In the genomic region with DNA sequence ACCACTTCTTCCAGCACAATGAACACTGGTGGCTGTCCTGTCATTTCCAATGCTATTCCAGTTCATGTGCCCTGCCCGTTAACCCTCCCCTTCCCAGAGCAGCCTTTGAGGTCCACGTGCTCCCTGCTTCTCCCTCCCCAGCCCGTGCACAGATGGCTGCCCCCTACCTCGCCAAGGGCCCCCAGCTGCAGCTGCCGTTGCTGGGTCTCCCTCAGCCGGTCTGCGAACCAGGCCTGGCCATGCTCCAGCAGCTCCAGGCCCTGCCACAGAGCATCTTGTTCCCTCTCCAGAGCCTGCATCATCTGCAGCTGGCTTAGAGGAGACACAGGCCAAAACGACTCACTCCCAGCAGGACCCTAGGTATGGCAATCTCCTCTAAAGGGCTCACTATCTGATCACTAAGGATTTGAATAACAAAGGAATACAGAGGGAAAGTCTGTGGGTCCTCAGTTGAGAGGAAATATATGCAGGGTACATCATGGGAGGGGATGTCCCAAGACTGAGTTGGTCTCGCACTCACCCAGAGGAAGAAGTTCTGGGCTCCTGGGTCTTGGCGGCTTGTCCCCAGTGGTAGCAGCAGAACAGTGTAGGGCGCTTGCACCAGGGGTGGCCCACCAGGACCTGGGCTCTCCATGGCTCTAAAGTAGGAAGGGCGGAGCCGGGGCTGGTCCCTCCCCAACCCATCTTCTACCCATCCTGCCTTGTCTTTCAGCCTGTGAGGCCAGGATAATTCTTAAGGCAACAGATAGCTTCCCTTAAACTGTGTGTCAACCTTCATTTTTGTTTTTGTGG, we compare ENCODE assay signal across 8 mouse cellular contexts. TPM values are rescaled to one million over a fixed set of nuclear protein-coding genes. Genes with fewer than 3 reads are reported as not detected.
DNase-seq lines count a peak whose midpoint lies in the region; ATAC-seq and TF ChIP-seq lines count a peak whose summit lies in the region.

A gene (minus strand): TSS at position 740 of the 792 bp plus-strand sequence.

- H3K4me3 ChIP-seq in thymus, adult 2 months (ENCODE audit: control insufficient read depth, insufficient read depth, low read length): no peak within 1 kb of the TSS
- H3K4me3 ChIP-seq in limb, embryonic 15.5 days: peak within 1 kb of the TSS; percentile 14

- H3K27me3 ChIP-seq in thymus, adult 2 months (ENCODE audit: control insufficient read depth, insufficient read depth, low read length): no peaks in the 10 kb centered on the region
- H3K27me3 ChIP-seq in limb, embryonic 15.5 days: no peaks in the 10 kb centered on the region
- H3K27me3 ChIP-seq in splenic B cell, adult 2 months (ENCODE audit: control insufficient read depth, insufficient read depth, low read length, poor library complexity, severe bottlenecking): no peaks in the 10 kb centered on the region

- H3K9ac ChIP-seq in limb, embryonic 15.5 days: no peak within 1 kb of the TSS; the same call in 1 of the 2 replicates

- peak; percentile 48 to 71 for DNase-seq in frontal cortex, postnatal 10 days (ENCODE audit: low spot score in 2 of 2)
- DNase-seq in frontal cortex, postnatal 25 days (ENCODE audit: low spot score in 2 of 2): no peak
- no peak for DNase-seq in thymus, adult 2 months
- DNase-seq in thymus, postnatal 10 days (ENCODE audit: low spot score in 2 of 2): no peak
- peak; percentile 52 to 65 for DNase-seq in heart, postnatal 14 days
- DNase-seq in splenic B cell, adult 2 months (ENCODE audit: low read depth, low spot score): peak; percentile 61
- no peak for DNase-seq in adrenal gland, postnatal 4 days (ENCODE audit: low spot score in 2 of 2)

- no peaks in the 10 kb centered on the region for H3K36me3 ChIP-seq in thymus, adult 2 months (ENCODE audit: control insufficient read depth, insufficient read depth, low read length)
- no peaks in the 10 kb centered on the region for H3K36me3 ChIP-seq in limb, embryonic 15.5 days
- H3K36me3 ChIP-seq in splenic B cell, adult 2 months (ENCODE audit: control insufficient read depth, insufficient read depth, low read length, poor library complexity, severe bottlenecking): no peaks in the 10 kb centered on the region

- no peak within 1 kb of the TSS for H3K27ac ChIP-seq in thymus, adult 2 months (ENCODE audit: control insufficient read depth, insufficient read depth, low read length)
- peak within 1 kb of the TSS; percentile 69 for H3K27ac ChIP-seq in limb, embryonic 15.5 days

- peaks cover 38% of the 10 kb centered on the region for H3K4me1 ChIP-seq in thymus, adult 2 months (replicated peaks; ENCODE audit: control insufficient read depth, insufficient read depth, low read length)
- H3K4me1 ChIP-seq in limb, embryonic 15.5 days: peaks cover 33% of the 10 kb centered on the region

- no peak for TF ChIP-seq CTCF in thymus, adult 2 months (IDR thresholded peaks at IDR 0.05; ENCODE audit: borderline replicate concordance, control insufficient read depth, extremely low read depth, insufficient read depth, low read length, poor library complexity)

- ATAC-seq in limb, embryonic 15.5 days (ENCODE audit: insufficient number of reproducible peaks, low FRiP score, low TSS enrichment, low read depth): peak; percentile 67; the same call in 1 of the 2 replicates

- no peak for TF ChIP-seq POLR2A in thymus, adult 2 months (IDR thresholded peaks at IDR 0.05; ENCODE audit: control insufficient read depth, extremely low read depth, insufficient read depth, low read length, poor library complexity)

- H3K4me2 ChIP-seq in limb, embryonic 15.5 days: peak within 1 kb of the TSS; percentile 31; the same call in 1 of the 2 replicates

- intact Hi-C loops in heart, postnatal 14 days (cut with DNase I): no loop called here

- 35% methylated on average over 13 of the region's 13 CpGs for WGBS in thymus, adult 2 months
- WGBS in limb, embryonic 15.5 days: 31% methylated on average over 13 of the region's 13 CpGs

- H3K9me3 ChIP-seq in limb, embryonic 15.5 days: no peaks in the 10 kb centered on the region

RNA-seq across cellular contexts. Expression of the gene that starts here (rescaled TPM):
- 12.3 and 18.3 TPM in 2 replicates for polyA plus RNA-seq in thymus, adult 2 months (2012; rRNA removed)
- total RNA-seq in heart, postnatal 14 days (2021): under 1 TPM; 0.34 to 0.48 TPM
- 8.9 and 9.4 TPM in 2 replicates for polyA plus RNA-seq in limb, embryonic 15.5 days (2015; fragmentation: Nextera tagmentation; extraction: Ambion mirVana)
- 1 to 10 TPM; 3.8 to 4.1 TPM for total RNA-seq in adrenal gland, postnatal 4 days (2021)

Comparison
In these comparisons a context has a peak if more than half of its experiments do, and no peak if none do; other contexts are left out.
1. DNase-seq: peak in frontal cortex, postnatal 10 days (2 of 2) and splenic B cell, adult 2 months (single experiment); none in frontal cortex, postnatal 25 days (0 of 2), thymus, adult 2 months (single experiment), thymus, postnatal 10 days (0 of 2) and adrenal gland, postnatal 4 days (0 of 2).
2. Peak in DNase-seq in heart, postnatal 14 days; RNA of the gene not detected or under 1 TPM.